Mouse (Mus musculus): ENCODE measurements at regions not wholly inside any gene's neighbourhood (a gene's known extent, or its start where the extent isn't known, plus 50 kb on each side); places are given as distances from the start of the nearest gene placed in this dataset.

DNA sequence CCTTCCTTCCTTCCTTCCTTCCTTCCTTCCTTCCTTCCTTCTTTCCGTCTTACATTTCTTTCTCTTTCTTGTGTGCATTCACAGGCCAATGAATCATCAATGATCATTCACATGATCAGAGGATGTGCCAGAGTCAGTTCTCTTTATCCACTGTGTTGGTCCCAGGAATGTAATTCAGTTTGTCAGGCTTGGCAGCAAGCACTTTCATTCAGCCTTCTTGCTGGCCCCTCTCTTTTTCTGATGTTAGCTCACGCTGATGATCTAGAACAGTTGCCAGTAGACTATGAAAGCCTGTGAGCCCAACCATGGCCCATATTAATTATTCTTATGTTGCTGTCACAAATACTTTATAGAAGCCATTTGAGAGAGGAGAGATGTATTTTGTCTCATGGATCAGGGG is 127.4 kb downstream of the 4933412E24Rik start:
- Histone ChIP-seq H3K27me3 (ENCODE audit: control insufficient read depth, insufficient read depth, low read length) (no peaks in the 10 kb centered on the region), H3K4me2 (ENCODE audit: low read depth, low read length) (no peak overlapping the region), H3K4me1 (ENCODE audit: control insufficient read depth, insufficient read depth, low read length) (no peaks in the 10 kb centered on the region), H3K4me3 (ENCODE audit: low read length) (no peak overlapping the region), H3K9ac (ENCODE audit: low read length) (no peak overlapping the region), H3K9me3 (replicated peaks; ENCODE audit: control insufficient read depth, low read length) (no peaks in the 10 kb centered on the region), H3K36me3 (ENCODE audit: control insufficient read depth, insufficient read depth) (no peaks in the 10 kb centered on the region), H3K27ac (ENCODE audit: low read length) (no peak overlapping the region)
- no peak for ATAC-seq (replicated peaks; ENCODE audit: extremely low read depth, insufficient read depth, low FRiP score)
- 87% methylated on average over 2 of the region's 2 CpGs for WGBS

DNA sequence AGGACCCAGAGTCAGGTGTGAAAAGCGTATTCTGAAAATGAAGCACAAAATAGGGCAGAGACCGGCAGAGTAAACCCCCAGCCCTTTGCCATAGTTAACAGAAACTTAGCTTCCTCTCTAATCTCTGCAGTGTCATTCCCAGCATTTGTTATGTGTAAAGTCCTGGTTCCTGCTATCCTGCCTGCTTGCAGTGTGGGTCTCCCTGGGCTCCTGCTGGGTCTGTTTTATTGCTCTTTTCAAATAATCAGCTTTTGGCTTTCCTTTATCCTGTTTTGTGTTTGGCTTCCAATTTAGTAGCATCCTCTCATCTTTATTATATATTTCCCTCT is 128.3 kb downstream of the 4933412E24Rik start:
- H3K4me2 ChIP-seq (ENCODE audit: low read depth, low read length): no peak overlapping the region
- H3K27ac ChIP-seq (ENCODE audit: low read length): no peak overlapping the region
- no peak overlapping the region for H3K9ac ChIP-seq (ENCODE audit: low read length)
- no peaks in the 10 kb centered on the region for H3K9me3 ChIP-seq (replicated peaks; ENCODE audit: control insufficient read depth, low read length)
- H3K36me3 ChIP-seq (ENCODE audit: control insufficient read depth, insufficient read depth): no peaks in the 10 kb centered on the region
- no peak for ATAC-seq (replicated peaks; ENCODE audit: extremely low read depth, insufficient read depth, low FRiP score)
- H3K4me1 ChIP-seq (ENCODE audit: control insufficient read depth, insufficient read depth, low read length): no peaks in the 10 kb centered on the region
- H3K4me3 ChIP-seq (ENCODE audit: low read length): no peak overlapping the region
- 26% methylated on average over 2 of the region's 2 CpGs for WGBS
- H3K27me3 ChIP-seq (ENCODE audit: control insufficient read depth, insufficient read depth, low read length): no peaks in the 10 kb centered on the region

DNA sequence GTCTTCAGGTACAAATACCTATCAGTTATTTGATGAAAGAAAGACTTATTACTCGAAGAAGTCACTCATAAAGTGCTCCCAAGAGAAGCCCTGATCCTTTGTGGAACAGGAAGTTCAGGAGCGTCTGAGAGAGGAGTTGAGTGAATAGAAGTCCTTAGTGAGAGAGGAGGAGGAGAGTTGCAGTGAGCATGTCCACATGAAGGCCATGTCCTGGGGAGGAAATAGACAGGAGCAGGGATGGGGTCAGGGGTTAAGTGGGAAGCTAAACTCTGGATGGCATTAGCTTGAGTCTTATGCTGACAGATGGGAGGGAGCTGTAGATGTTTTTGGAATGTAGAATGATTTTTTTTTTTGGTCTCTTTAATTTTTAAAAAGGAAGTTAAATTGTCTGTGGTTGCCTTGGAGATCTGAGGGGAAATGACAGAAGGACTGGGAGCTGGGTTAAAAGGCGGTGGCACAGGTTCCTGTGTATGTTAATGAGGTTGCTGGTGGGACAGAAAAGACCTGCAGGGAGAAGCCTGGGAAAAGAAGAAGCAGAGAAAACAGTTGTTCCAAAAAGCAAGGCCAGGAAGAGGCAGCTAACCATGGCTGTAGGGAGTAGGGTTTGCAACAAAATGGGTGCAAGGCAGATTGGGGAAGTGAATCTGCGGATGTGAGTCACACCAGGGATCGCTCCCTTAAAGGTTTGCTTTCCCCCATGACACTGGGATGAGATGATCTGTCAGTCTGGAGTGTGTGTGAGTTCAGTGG is 128.9 kb downstream of the 4933412E24Rik start:
- ATAC-seq (replicated peaks; ENCODE audit: extremely low read depth, insufficient read depth, low FRiP score): no peak
- Histone ChIP-seq H3K4me1 (ENCODE audit: control insufficient read depth, insufficient read depth, low read length) (no peaks in the 10 kb centered on the region), H3K4me2 (ENCODE audit: low read depth, low read length) (no peak overlapping the region), H3K4me3 (ENCODE audit: low read length) (no peak overlapping the region), H3K9ac (ENCODE audit: low read length) (no peak overlapping the region), H3K9me3 (replicated peaks; ENCODE audit: control insufficient read depth, low read length) (no peaks in the 10 kb centered on the region), H3K27ac (ENCODE audit: low read length) (no peak overlapping the region), H3K27me3 (ENCODE audit: control insufficient read depth, insufficient read depth, low read length) (no peaks in the 10 kb centered on the region), H3K36me3 (ENCODE audit: control insufficient read depth, insufficient read depth) (no peaks in the 10 kb centered on the region)
- WGBS: 57% methylated on average over 5 of the region's 5 CpGs

- Histone ChIP-seq H3K27ac (ENCODE audit: low read length) (no peak overlapping the region), H3K4me1 (ENCODE audit: control insufficient read depth, insufficient read depth, low read length) (no peaks in the 10 kb centered on the region), H3K9ac (ENCODE audit: low read length) (no peak overlapping the region), H3K9me3 (replicated peaks; ENCODE audit: control insufficient read depth, low read length) (no peaks in the 10 kb centered on the region), H3K4me3 (ENCODE audit: low read length) (no peak overlapping the region), H3K36me3 (ENCODE audit: control insufficient read depth, insufficient read depth) (no peaks in the 10 kb centered on the region), H3K27me3 (ENCODE audit: control insufficient read depth, insufficient read depth, low read length) (no peaks in the 10 kb centered on the region), H3K4me2 (ENCODE audit: low read depth, low read length) (no peak overlapping the region)
- WGBS: 79% methylated on average over 2 of the region's 2 CpGs
- no peak for ATAC-seq (replicated peaks; ENCODE audit: extremely low read depth, insufficient read depth, low FRiP score)
Measured at GRCm38 (mm10) chr15:59886036-59886435, 130.4 kb downstream of the 4933412E24Rik start.

GRCm38 (mm10) chr15:59882444-59882843 is 134.0 kb downstream of the 4933412E24Rik start:
- Histone ChIP-seq H3K36me3 (ENCODE audit: control insufficient read depth, insufficient read depth) (no peaks in the 10 kb centered on the region), H3K4me3 (ENCODE audit: low read length) (no peak overlapping the region), H3K4me1 (ENCODE audit: control insufficient read depth, insufficient read depth, low read length) (no peaks in the 10 kb centered on the region), H3K27me3 (ENCODE audit: control insufficient read depth, insufficient read depth, low read length) (no peaks in the 10 kb centered on the region), H3K9ac (ENCODE audit: low read length) (no peak overlapping the region), H3K4me2 (ENCODE audit: low read depth, low read length) (no peak overlapping the region), H3K27ac (ENCODE audit: low read length) (no peak overlapping the region), H3K9me3 (replicated peaks; ENCODE audit: control insufficient read depth, low read length) (no peaks in the 10 kb centered on the region)
- no peak for ATAC-seq (replicated peaks; ENCODE audit: extremely low read depth, insufficient read depth, low FRiP score)
- 76% methylated on average over 5 of the region's 5 CpGs for WGBS

DNA sequence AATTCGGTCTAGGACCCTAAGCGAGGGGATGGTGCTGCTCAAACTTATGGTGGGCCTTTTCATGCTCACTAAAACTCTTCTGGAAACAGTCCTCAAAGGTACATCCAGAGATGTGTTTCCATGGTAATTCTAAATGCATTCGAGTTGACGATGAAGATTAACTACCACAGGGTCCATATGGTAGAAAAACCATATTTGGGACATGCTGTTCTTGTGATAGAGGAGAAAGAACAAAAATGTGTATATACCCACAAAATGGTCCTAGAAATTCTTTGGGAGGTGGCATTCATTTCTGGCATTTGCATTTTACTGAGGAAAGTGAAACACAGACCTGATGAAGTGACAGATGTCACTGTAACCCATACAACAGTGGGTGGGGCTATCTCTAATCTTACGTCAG is 136.0 kb downstream of the 4933412E24Rik start:
- Histone ChIP-seq H3K27ac (ENCODE audit: low read length) (no peak overlapping the region), H3K9me3 (replicated peaks; ENCODE audit: control insufficient read depth, low read length) (no peaks in the 10 kb centered on the region), H3K36me3 (ENCODE audit: control insufficient read depth, insufficient read depth) (no peaks in the 10 kb centered on the region), H3K27me3 (ENCODE audit: control insufficient read depth, insufficient read depth, low read length) (no peaks in the 10 kb centered on the region), H3K9ac (ENCODE audit: low read length) (no peak overlapping the region), H3K4me2 (ENCODE audit: low read depth, low read length) (no peak overlapping the region), H3K4me3 (ENCODE audit: low read length) (no peak overlapping the region), H3K4me1 (ENCODE audit: control insufficient read depth, insufficient read depth, low read length) (no peaks in the 10 kb centered on the region)
- ATAC-seq (replicated peaks; ENCODE audit: extremely low read depth, insufficient read depth, low FRiP score): no peak
- WGBS: 82% methylated on average over 5 of the region's 5 CpGs

GRCm38 (mm10) chr15:59879311-59879710 is 137.1 kb downstream of the 4933412E24Rik start:
- no peak overlapping the region for H3K4me3 ChIP-seq (ENCODE audit: low read length)
- no peaks in the 10 kb centered on the region for H3K9me3 ChIP-seq (replicated peaks; ENCODE audit: control insufficient read depth, low read length)
- no peaks in the 10 kb centered on the region for H3K27me3 ChIP-seq (ENCODE audit: control insufficient read depth, insufficient read depth, low read length)
- H3K36me3 ChIP-seq (ENCODE audit: control insufficient read depth, insufficient read depth): no peaks in the 10 kb centered on the region
- no peaks in the 10 kb centered on the region for H3K4me1 ChIP-seq (ENCODE audit: control insufficient read depth, insufficient read depth, low read length)
- no peak overlapping the region for H3K4me2 ChIP-seq (ENCODE audit: low read depth, low read length)
- H3K27ac ChIP-seq (ENCODE audit: low read length): no peak overlapping the region
- WGBS: 69% methylated on average over 4 of the region's 4 CpGs
- H3K9ac ChIP-seq (ENCODE audit: low read length): no peak overlapping the region
- no peak for ATAC-seq (replicated peaks; ENCODE audit: extremely low read depth, insufficient read depth, low FRiP score)

- no peak for ATAC-seq (replicated peaks; ENCODE audit: extremely low read depth, insufficient read depth, low FRiP score)
- Histone ChIP-seq H3K4me3 (ENCODE audit: low read length) (no peak overlapping the region), H3K9me3 (replicated peaks; ENCODE audit: control insufficient read depth, low read length) (no peaks in the 10 kb centered on the region), H3K36me3 (ENCODE audit: control insufficient read depth, insufficient read depth) (no peaks in the 10 kb centered on the region), H3K4me1 (ENCODE audit: control insufficient read depth, insufficient read depth, low read length) (no peaks in the 10 kb centered on the region), H3K4me2 (ENCODE audit: low read depth, low read length) (no peak overlapping the region), H3K27me3 (ENCODE audit: control insufficient read depth, insufficient read depth, low read length) (no peaks in the 10 kb centered on the region), H3K9ac (ENCODE audit: low read length) (no peak overlapping the region), H3K27ac (ENCODE audit: low read length) (no peak overlapping the region)
- 71% methylated on average over 7 of the region's 7 CpGs for WGBS
Measured at GRCm38 (mm10) chr15:59876279-59876742, 140.1 kb downstream of the 4933412E24Rik start.

DNA sequence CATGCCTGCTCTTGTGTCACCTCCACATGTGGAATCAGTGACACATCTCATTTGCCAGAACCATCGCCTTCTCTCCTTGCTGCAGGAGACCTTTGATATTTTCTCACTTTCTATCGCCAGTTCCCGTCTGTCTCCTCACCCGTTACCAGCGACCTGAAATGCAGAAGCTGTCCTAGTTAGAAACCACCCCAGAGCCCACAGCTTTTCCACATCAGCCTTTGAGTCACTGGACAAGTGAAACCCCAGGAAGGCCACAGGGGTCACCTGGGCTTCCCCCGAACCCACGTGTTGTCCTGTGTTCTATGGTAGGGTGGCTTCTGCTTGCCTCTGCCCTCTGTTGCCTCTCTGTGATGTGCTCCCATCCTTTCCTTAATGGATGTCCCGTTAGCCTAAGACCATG is 149.7 kb downstream of the 4933412E24Rik start:
- no peak overlapping the region for H3K4me3 ChIP-seq (ENCODE audit: low read length)
- 82% methylated on average over 8 of the region's 8 CpGs for WGBS
- no peaks in the 10 kb centered on the region; the same call in 1 of the 2 replicates for H3K9me3 ChIP-seq (replicated peaks; ENCODE audit: control insufficient read depth, low read length)
- no peaks in the 10 kb centered on the region for H3K36me3 ChIP-seq (ENCODE audit: control insufficient read depth, insufficient read depth)
- no peaks in the 10 kb centered on the region; the same call in 1 of the 2 replicates for H3K4me1 ChIP-seq (ENCODE audit: control insufficient read depth, insufficient read depth, low read length)
- H3K4me2 ChIP-seq (ENCODE audit: low read depth, low read length): no peak overlapping the region
- H3K27me3 ChIP-seq (ENCODE audit: control insufficient read depth, insufficient read depth, low read length): no peaks in the 10 kb centered on the region
- no peak for ATAC-seq (replicated peaks; ENCODE audit: extremely low read depth, insufficient read depth, low FRiP score)
- no peak overlapping the region for H3K9ac ChIP-seq (ENCODE audit: low read length)
- no peak overlapping the region for H3K27ac ChIP-seq (ENCODE audit: low read length)
